Mouse (Mus musculus) layer of hippocampus, adult 18-20 months (tissue): ENCODE measurements at regions not wholly inside any gene's neighbourhood (a gene's known extent, or its start where the extent isn't known, plus 50 kb on each side); places are given as distances from the start of the nearest gene placed in this dataset.
A peak's percentile ranks its signal among the peaks of the same experiment; 100 is the strongest.

Source experiments
- DNase-seq, 2 experiments: peaks; one replicate each; pipeline ENCODE4 v3.0.0; 2022; ENCODE audit warnings: low spot score in 2 of 2

DNA sequence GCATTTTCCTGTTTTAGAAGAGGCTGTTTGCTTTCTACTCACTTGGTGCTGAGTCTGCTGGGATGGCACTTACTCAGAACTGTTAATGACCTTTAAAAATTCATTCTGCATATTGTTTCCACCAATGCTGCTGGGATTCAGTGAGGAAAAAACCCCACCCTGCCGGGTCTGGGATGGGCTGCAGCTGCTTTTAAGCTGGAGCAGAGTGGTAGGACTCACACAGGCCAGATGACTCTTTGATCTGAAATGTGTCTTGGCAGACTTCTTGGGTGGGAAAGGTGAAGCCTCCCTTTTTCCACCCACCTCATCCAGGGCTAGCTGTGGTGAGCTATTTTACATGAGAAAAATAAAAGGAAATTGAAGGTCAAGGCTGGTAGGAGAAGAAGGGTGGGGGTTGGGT lies 56.4 kb upstream of the Ddhd1 start:
- DNase-seq, result no peak

- no peak for DNase-seq
Measured at GRCm38 (mm10) chr14:45714786-45715185, 56.8 kb upstream of the Ddhd1 start.

- DNase-seq, result no peak
Measured at GRCm38 (mm10) chr14:45716100-45716499, 58.2 kb upstream of the Ddhd1 start.

DNA sequence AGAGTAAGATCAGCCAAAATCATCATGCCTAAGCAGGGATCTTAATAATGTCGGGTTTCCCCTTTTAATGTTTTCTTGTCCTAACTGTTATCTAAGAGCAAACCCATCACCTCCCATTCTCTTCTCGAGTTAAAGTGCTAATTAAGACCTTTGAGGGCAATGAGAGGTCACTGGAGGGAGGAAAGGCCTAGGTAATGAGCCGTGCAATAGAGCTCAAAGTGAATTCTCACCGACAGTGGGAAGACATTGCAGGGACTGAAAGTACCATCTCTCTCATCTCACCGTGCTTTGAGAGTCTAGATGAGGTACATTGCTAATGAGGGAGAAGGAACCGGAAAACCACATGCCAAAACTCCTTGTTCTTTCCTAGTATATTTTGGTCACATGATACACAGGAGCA lies 64.9 kb upstream of the Ddhd1 start:
- DNase-seq, result no peak

GRCm38 (mm10) chr14:45724341-45724740 lies 66.4 kb upstream of the Ddhd1 start:
- DNase-seq, result no peak

DNA sequence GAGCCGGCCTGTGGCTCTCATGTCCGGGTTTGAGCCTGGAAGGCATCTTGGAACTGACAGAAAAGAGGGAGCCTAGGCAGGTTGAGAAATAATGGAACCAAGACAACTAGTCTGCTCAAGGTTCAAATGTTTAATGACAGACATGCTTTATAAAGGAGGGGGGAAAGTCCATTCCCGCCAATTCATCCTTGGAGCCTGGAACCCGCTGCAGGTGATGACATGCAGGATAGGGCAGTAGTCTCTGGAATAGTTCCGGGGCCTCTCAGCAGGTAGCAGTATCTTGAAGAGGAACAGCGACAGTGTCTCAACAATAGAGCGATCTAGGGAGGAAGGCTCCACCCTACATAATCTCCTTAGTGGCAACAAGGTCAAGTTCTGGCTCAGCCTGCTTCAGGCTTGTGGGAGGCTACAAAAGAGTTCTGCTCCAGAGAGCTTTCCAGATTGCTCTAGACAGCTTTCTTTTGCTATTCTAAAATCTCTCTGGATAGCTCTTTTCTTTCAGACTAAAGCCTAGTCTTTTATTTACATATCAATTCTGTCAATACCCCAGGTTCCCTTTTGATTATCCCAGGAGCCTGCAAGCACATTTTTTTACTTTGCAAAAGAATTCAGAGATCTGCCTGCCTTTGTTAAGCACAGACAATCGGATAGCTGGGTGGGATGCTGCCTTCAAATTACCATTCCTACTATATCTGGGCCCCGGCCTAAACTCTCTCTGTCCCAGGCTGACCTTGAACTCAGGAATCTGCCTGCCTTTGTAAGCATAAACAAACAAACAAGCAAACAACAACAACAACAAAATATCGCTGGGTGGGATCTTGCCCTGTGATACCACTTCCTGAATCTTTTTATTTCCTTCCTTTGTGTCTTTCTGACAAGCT lies 76.8 kb upstream of the Ddhd1 start:
- no peak for DNase-seq

DNA sequence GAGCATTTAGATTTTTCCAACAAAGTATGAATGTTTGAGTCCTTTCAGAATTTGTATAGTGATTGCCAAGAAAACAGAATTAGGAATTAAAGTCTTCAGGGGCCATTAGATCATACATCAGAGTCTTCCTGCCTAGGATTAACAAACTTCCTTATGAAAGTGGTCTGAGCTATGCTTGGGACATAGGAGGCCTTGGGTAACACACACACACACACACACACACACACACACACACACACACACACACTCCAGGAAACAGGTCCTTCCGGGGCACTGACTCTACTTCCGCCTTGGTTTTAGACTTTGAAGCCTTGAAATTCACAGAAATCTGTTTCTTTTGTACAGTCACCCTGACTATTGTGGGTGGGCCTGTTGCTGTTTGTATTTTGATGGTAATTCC lies 80.0 kb upstream of the Ddhd1 start:
- DNase-seq, result no peak

DNA sequence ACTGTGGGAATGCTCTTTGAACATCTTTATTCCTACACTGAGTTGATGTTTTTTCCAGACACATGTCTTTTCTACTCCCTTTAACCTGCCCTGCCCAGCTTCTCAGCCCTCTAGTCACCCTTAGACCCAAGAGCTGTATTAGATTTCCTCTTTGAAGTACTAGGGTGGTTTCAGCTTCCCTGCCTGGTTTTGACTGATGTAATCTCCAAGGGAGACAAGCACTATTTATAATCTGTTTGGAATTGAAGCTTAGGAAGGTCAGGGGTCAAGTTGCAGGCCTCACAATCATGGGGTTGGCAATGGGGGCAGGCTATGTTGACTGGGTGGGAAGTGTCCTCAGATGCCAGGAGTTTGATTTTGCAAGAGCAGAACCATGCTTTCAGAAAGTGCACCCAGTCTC lies 81.7 kb upstream of the Ddhd1 start:
- DNase-seq, result no peak

GRCm38 (mm10) chr14:45740662-45741061 lies 82.7 kb upstream of the Ddhd1 start:
- DNase-seq, result no peak

GRCm38 (mm10) chr14:45746176-45746575 lies 88.2 kb upstream of the Ddhd1 start:
- no peak for DNase-seq

- DNase-seq, result no peak
Measured at GRCm38 (mm10) chr14:45757376-45757775, 99.4 kb upstream of the Ddhd1 start.

DNA sequence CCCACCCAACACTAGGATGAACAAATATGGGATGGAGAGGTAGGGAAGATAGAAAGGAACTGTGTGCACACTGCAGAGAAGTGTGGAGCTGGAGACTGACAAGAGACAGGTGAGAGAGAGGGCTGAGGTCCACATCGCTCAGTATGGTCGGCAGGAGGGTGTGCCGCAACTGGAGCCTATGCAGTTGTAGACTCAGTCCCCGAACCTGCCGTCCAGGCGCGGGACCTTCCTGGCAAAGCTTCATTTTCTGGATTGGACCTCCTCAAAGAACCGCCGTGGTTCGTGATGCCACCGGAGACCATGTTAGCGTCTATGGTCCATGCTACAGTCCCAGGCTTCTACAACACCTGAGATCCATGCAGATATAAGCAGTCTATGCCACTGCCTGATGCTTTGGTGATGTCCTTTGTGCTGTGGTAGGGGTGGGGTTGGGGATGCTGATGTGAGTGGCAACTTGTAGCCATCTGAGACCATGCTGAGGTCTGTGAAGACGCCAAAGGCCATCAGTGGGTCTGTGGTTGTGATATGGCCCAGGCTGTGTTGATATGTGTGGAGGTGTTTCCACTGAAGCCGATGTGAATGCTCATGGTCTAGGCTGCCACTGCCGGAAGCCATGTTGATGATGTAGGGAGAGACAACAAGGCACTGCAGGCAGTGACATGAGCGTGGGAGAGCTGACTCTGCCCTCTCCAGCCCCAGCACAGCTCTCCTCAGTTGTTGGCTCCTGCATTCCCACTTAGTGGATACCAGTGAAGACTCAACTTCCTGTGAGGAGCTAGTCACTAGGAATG lies 103.1 kb upstream of the Ddhd1 start:
- DNase-seq, result no peak

- no peak for DNase-seq
Measured at GRCm38 (mm10) chr14:45764231-45764630, 106.3 kb upstream of the Ddhd1 start.

GRCm38 (mm10) chr14:45766582-45766981 lies 108.6 kb upstream of the Ddhd1 start:
- DNase-seq, result no peak

DNA sequence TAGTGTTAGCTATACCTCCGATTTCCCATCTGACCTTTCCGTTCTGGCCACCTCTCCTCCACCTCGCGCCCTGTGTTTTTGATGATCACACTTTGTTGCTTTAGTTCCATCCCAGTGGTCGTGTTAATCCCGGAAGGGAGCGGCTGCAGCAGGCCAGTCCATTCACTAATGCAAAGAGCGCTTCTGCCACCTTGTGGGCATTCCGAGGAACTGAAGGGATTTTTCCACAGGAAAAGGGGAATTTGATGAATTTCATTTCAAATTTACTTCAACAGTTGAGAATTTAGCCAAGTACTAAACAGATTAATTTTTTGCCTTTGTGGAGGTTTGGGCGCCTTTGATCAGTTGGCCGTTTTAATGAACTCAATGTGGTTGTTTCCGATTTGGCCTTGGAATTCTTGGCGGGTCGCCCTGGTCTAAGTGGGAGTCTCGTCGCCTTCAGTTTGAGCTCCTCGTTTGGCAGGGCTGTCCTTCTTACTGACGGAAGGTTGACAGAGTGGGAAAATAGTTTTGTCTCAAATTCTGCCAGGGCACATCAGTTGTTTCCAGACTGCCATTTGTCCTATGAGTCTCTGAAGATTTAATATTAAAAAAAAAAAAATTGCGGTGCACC lies 114.8 kb upstream of the Ddhd1 start:
- DNase-seq, result peak; percentile 25 to 68

DNA sequence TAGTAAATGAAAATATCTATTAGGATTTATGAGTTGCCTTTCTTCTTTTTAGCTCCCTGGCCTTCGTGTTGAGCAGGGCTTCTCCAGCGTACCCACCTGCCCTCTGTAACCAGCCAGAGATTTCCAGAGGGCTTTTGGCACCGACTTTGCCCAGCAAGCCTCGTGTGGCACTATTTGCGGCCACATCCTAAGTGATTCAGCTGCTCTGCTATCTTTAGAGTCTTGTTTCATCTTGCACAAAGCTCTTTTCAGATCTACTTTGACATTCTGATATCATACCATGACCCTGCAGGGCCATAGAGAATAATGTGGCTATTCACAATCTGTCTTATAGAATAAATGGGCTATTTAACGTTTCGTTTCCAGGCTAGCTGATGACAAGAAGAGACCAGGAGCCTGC lies 115.4 kb upstream of the Ddhd1 start:
- DNase-seq, result peak in 1 of 2 experiments; percentile 36

GRCm38 (mm10) chr14:45781850-45782249 lies 123.9 kb upstream of the Ddhd1 start:
- no peak for DNase-seq

- no peak for DNase-seq
Measured at GRCm38 (mm10) chr14:45794980-45795379, 137.0 kb upstream of the Ddhd1 start.

DNA sequence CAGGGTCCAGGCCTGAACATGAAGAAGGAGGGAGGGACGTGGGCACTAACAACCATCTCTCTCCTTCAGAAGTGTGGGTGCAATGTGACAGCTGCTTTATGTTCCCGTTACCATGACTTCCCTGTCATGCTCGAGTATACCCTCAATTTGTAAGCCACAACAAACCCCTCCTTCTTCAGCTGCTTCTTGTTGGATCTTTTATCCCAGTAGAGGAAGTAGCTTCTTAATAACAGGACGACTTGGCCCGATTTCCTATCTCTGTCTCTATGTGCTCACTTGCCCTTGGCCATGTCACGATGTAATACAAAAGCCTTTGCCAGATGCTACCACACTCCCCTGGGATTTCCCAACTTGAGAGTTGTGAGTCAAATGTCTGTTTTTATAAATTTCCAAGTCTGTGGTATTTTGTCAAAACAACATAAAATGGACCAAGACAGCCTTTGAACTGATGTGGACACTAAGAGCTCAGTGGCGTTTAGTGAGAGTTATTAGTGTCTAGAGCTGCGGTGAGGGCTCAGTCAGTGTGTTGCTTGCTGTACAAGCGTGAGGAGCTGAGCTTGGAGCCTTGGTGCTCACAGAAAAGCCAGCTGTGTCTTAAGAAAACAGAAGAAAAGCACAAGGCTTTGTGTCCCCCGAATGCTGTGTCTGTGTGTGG lies 138.8 kb upstream of the Ddhd1 start:
- DNase-seq, result peak in 1 of 2 experiments; percentile 36

DNA sequence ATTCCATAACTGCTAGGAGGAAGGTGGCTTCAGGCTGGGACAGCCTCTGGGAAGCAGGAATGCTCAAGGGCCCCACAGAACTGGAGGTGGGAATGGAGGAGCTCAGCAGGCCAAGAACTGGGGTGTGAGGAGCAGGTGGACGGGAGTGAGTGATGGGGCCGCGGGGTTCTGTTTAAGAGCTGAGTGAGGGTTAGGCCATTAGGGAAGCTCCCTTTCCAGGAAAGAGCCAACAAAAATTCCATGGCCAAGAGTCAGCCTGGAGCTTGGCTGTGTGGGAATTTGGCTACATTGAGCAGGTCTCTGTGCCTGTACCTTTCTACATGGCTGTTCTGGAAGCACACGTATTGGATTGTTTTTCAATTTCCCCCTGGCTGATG lies 139.4 kb upstream of the Ddhd1 start:
- no peak for DNase-seq

GRCm38 (mm10) chr14:45799286-45799685 lies 141.3 kb upstream of the Ddhd1 start:
- DNase-seq, result no peak

GRCm38 (mm10) chr14:45805950-45806349 lies 148.0 kb upstream of the Ddhd1 start:
- DNase-seq, result peak in 1 of 2 experiments; percentile 63
